Mouse (Mus musculus) cortical plate, adult 2 months (tissue): Measurements from ENCODE around the gene Spty2d1.

Experiments
- CTCF ChIP-seq: fragments of 200-500 bp; IDR thresholded peaks from 2 replicates; pipeline ENCODE4 v1.5.1; 2011; ENCODE audit warnings: mild to moderate bottlenecking, control low read depth, low read length; ENCODE audit not compliant: insufficient read depth; ENCODE audit errors: extremely low read depth
- POLR2A ChIP-seq: fragments of 200-500 bp; IDR thresholded peaks from 2 replicates; pipeline ENCODE4 v1.6.1; 2011; ENCODE audit warnings: mild to moderate bottlenecking, low read length, control low read depth; ENCODE audit not compliant: insufficient read depth; ENCODE audit errors: extremely low read depth

GRCm38 (mm10) chr7:47034785-47035384 is 26.7 kb upstream of the Spty2d1 start:
- TF ChIP-seq CTCF (no peak), POLR2A (no peak)
